Mouse (Mus musculus): ENCODE measurements around the gene Rnf135. TPM values are rescaled to one million over a fixed set of nuclear protein-coding genes. Genes with fewer than 3 reads are reported as not detected.
A peak's percentile ranks its signal among the peaks of the same experiment; 100 is the strongest.

Rnf135 gene
- total and polyA plus RNA-seq, 3 experiments: 10.9 to 12.4 (median 11.3) TPM

GRCm38 (mm10) chr11:80134744-80135143 is 48.9 kb upstream of the Rnf135 start:
- H3K4me1 ChIP-seq (ENCODE audit: control insufficient read depth in 1 of 2, insufficient read depth in 2 of 2): peaks cover 0 to 14% of the 10 kb centered on the region in 2 experiments; a peak in 2 of 4 replicates
- no peak for DNase-seq (ENCODE audit: extremely low read depth)
- dilution Hi-C loops (cut with MboI; ENCODE audit: extremely low pct_ligation_motif_present, extremely low pct_unique_long_range_greater_than_20kb, low sequenced_read_pairs) (no loop called here), in situ Hi-C loops (cut with MboI; ENCODE audit: low pct_ligation_motif_present, low pct_unique_long_range_greater_than_20kb, low sequenced_read_pairs) (no loop called here)
- H3K9me3 ChIP-seq (replicated peaks; ENCODE audit: low read length): no peaks in the 10 kb centered on the region
- no peak for TF ChIP-seq USF2 (conservative IDR thresholded peaks at IDR 0.05; ENCODE audit: low read depth, low read length)
- no peak for TF ChIP-seq NRF1 (IDR thresholded peaks at IDR 0.05; ENCODE audit: low read depth, low read length)
- no peak for TF ChIP-seq SMC3 (IDR thresholded peaks at IDR 0.05; ENCODE audit: low read depth, low read length)
- TF ChIP-seq IRF4 (IDR thresholded peaks at IDR 0.05; ENCODE audit: low read depth, low read length): no peak
- no peak for TF ChIP-seq ELF1 (IDR thresholded peaks at IDR 0.05; ENCODE audit: low read depth, low read length)
- no peak for TF ChIP-seq RCOR1 (conservative IDR thresholded peaks at IDR 0.05; ENCODE audit: low read depth, low read length)
- no peak for TF ChIP-seq POLR2A (IDR thresholded peaks at IDR 0.05; ENCODE audit: low read depth, low read length)
- no peak for TF ChIP-seq NELFE (IDR thresholded peaks at IDR 0.05; ENCODE audit: low read depth, low read length)
- TF ChIP-seq HCFC1 (IDR thresholded peaks at IDR 0.05; ENCODE audit: low read depth, low read length): no peak
- TF ChIP-seq UBTF (IDR thresholded peaks at IDR 0.05; ENCODE audit: low read depth, low read length): no peak
- TF ChIP-seq EP300 (IDR thresholded peaks at IDR 0.05; ENCODE audit: low read length): no peak
- TF ChIP-seq ZKSCAN1 (IDR thresholded peaks at IDR 0.05; ENCODE audit: borderline replicate concordance, low read depth, low read length): no peak
- no peak for TF ChIP-seq POLR2AphosphoS2 (IDR thresholded peaks at IDR 0.05; ENCODE audit: low read depth, low read length)
- H3K36me3 ChIP-seq (replicated peaks in 1 of 2; ENCODE audit: control insufficient read depth in 1 of 2, insufficient read depth in 1 of 2, low read length in 1 of 2): peaks cover 52 to 88% of the 10 kb centered on the region in 2 experiments
- no peak overlapping the region for H3K9ac ChIP-seq (ENCODE audit: insufficient read depth, low read depth)
- H3K4me3 ChIP-seq (replicated peaks in 1 of 3; ENCODE audit: low read depth in 2 of 3, low read length in 2 of 3, poor library complexity in 1 of 3): no peak overlapping the region
- H3K27ac ChIP-seq (ENCODE audit: insufficient read depth, low read depth): no peak overlapping the region
- peaks cover 17% of the 10 kb centered on the region for H3K79me2 ChIP-seq (replicated peaks; ENCODE audit: control insufficient read depth, extremely low read depth, insufficient read depth, poor library complexity, severe bottlenecking)
- no peak overlapping the region for H3K4me2 ChIP-seq (ENCODE audit: insufficient read depth, low read depth, poor library complexity, severe bottlenecking)
- no peaks in the 10 kb centered on the region for H3K27me3 ChIP-seq (replicated peaks)

DNA sequence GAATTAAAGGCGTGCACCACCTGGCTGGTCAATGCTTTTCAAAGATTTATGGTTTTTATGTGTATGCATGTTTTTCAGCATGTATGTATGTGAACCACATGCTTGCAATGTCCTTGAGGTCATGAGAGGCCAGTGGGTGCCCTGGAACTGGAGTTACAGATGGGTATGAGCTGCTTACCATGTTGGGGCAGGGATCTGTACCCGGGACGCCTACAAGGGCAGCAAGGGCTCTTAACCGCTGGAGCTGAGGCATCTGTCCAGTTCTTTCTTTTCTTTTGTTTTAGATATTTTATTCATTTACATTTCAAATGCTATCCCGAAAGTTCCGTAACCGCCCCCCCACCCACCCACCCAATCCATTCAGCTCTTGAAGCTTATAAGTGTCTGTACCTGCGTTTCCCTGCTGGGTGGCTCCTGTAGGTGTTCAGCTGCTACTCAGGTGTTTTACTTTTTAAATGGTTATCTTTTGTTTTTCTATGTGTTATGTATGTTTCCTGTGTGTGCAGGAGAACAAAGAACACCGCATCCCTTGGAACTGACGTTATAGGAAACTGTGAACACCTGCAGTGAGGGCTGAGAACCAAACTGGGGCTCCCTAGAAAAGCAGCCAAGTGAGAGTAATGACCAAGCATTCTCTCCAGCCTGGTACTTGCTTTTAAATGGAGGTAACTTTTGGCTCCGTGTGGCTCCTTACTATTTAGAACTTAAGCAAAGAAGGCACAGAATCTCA is 47.5 kb upstream of the Rnf135 start:
- no peak overlapping the region for H3K9ac ChIP-seq (ENCODE audit: insufficient read depth, low read depth)
- dilution Hi-C loops (cut with MboI; ENCODE audit: extremely low pct_ligation_motif_present, extremely low pct_unique_long_range_greater_than_20kb, low sequenced_read_pairs): no loop called here
- no peak overlapping the region for H3K4me3 ChIP-seq (replicated peaks in 1 of 3; ENCODE audit: low read depth in 2 of 3, low read length in 2 of 3, poor library complexity in 1 of 3)
- no peaks in the 10 kb centered on the region for H3K9me3 ChIP-seq (replicated peaks; ENCODE audit: low read length)
- in situ Hi-C loops (cut with MboI; ENCODE audit: low pct_ligation_motif_present, low pct_unique_long_range_greater_than_20kb, low sequenced_read_pairs): no loop called here
- H3K27me3 ChIP-seq (replicated peaks): no peaks in the 10 kb centered on the region
- no peak for DNase-seq (ENCODE audit: extremely low read depth)
- H3K36me3 ChIP-seq (replicated peaks in 1 of 2; ENCODE audit: control insufficient read depth in 1 of 2, insufficient read depth in 1 of 2, low read length in 1 of 2): peaks cover 55 to 85% of the 10 kb centered on the region in 2 experiments
- peaks cover 4 to 27% of the 10 kb centered on the region in 2 experiments; a peak in 3 of 4 replicates for H3K4me1 ChIP-seq (ENCODE audit: control insufficient read depth in 1 of 2, insufficient read depth in 2 of 2)
- TF ChIP-seq ZMIZ1 (IDR thresholded peaks at IDR 0.05; ENCODE audit: low read depth, low read length) (peak; percentile 41; the same call in 1 of the 2 replicates), POLR2AphosphoS2 (IDR thresholded peaks at IDR 0.05; ENCODE audit: low read depth, low read length) (peak; percentile 66; the same call in 1 of the 2 replicates), SMC3 (IDR thresholded peaks at IDR 0.05; ENCODE audit: low read depth, low read length) (no peak)
- no peak overlapping the region for H3K27ac ChIP-seq (ENCODE audit: insufficient read depth, low read depth)
- peaks cover 28% of the 10 kb centered on the region for H3K79me2 ChIP-seq (replicated peaks; ENCODE audit: control insufficient read depth, extremely low read depth, insufficient read depth, poor library complexity, severe bottlenecking)
- H3K4me2 ChIP-seq (ENCODE audit: insufficient read depth, low read depth, poor library complexity, severe bottlenecking): no peak overlapping the region

Data from CH12.LX (cell line).